Mouse (Mus musculus): ENCODE measurements around the gene Fzd5.
A peak's percentile ranks its signal among the peaks of the same experiment; 100 is the strongest.

Fzd5 gene

GRCm38 (mm10) chr1:64733453-64734245, 3.9 kb downstream of the Fzd5 start:
- no peak for DNase-seq

DNA sequence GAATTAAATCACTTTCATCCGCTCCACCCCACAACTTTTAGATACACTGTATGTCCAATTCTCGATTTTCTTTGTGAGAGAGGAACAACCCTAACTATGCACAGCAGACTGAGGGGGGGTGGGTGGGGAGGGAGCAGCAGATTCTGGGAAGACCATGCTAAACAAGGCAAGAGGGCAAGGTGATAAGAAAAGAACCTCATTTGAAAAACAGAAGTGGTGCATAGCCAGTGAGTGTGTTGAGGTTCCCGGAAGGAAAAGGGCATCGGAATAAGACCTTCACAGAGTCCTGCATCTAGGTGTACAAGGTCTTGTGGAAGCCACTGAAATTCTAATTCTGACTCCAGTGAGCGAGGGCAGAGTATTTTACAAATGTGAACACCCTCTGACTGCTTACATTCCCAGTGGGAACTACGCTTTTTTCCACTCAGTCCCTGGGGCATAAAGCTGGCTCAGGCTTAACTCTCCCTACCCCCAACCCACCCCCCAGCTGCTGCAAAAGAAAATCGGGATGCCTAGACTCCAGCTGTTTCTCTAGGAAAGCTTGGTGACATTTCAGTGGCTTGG, 4.8 kb downstream of the Fzd5 start:
- no peak for DNase-seq

GRCm38 (mm10) chr1:64732161-64732560, 5.4 kb downstream of the Fzd5 start:
- no peak for DNase-seq

- DNase-seq: no peak
Observed at GRCm38 (mm10) chr1:64731341-64732020, 6.1 kb downstream of the Fzd5 start.

- no peak for DNase-seq
Observed at GRCm38 (mm10) chr1:64730046-64730445, 7.5 kb downstream of the Fzd5 start.

DNA sequence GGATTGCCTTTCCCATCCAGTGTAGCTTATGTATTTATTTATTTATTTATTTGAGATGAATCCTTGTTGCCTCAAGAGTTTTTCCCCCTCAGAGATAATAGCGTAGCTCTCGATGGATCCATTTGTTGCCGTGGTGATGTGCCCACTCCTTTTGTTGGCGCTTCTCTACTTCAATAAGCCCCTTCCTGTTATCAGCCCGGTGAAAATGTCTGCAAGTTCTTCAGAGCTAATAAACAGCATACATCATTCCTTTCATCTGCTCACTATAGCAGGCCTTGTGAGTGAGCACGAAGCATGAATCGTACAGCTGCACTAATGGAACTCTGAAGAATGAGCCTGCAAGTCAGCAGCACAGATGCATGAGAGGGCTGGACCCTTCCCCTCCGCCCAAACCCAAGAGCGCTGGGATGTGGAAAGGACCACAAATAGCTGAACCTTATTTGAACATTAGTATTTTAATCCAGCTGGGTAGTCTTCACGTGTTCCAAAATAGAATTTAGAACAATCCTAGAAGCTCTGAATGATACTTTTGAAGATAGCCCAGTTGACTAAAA, 16.4 kb downstream of the Fzd5 start:
- no peak for DNase-seq

- DNase-seq: peak; percentile 51
Observed at GRCm38 (mm10) chr1:64717504-64717903, 20.0 kb downstream of the Fzd5 start.

DNA sequence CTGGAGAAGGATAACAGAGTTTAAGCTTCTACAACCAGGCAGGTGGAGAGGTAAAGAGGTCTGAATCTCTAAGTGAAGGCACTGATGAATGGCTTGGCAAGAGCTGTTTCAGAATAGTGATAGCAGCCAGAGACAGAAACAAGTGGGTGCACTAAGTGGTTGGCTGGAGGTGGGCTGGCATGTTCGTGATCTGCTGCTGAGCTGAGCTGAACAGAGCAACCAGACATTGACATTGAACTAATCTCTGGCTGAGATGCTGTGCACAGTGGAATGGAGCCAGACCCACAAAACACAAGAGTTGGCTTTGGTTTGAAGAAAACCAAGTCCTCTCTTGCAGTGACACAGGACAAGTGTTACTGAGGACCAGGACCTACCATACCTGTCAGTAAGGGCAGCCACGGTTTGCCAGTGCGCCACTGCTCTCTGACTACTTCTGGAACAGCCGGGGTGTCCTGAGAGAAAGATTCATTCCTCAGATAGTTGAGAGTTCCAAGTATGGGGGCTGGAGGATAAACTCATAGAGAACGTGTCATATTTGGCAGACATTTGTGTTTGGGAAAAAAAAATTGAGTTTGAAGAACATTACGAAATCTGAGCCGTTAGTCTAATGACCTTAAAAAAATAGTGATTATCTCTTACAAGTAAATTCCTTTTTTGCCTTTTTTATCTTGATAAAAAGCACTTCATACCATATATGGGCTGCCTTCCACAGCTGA, 20.8 kb downstream of the Fzd5 start:
- DNase-seq: no peak

DNA sequence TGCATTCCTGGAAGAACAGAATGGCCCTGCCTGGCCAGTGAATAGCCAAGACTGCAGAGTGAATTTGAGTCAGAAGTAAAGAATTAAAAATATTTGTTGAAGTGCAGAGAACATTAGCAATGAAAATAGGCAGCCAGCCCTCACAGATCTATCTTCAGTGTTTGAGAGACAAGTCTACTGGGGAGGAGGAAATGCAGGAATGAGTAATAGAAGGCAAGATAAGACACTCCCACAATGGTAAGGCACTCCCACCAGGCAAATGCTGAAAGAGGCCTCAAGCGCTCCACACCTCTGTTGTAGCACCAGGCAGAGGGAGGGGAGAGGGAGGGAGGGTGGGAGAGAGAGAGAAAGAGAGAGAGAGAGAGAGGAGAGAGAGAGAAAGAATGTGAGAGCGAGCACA, 22.1 kb downstream of the Fzd5 start:
- no peak for DNase-seq

GRCm38 (mm10) chr1:64712006-64712760, 25.4 kb downstream of the Fzd5 start:
- DNase-seq: no peak

- no peak for DNase-seq
Observed at GRCm38 (mm10) chr1:64709891-64710290, 27.7 kb downstream of the Fzd5 start.

GRCm38 (mm10) chr1:64706610-64707009, 30.9 kb downstream of the Fzd5 start:
- DNase-seq: no peak

GRCm38 (mm10) chr1:64705230-64705629, 32.3 kb downstream of the Fzd5 start:
- peak; percentile 47 for DNase-seq

GRCm38 (mm10) chr1:64701780-64702179, 35.8 kb downstream of the Fzd5 start:
- DNase-seq: no peak

DNA sequence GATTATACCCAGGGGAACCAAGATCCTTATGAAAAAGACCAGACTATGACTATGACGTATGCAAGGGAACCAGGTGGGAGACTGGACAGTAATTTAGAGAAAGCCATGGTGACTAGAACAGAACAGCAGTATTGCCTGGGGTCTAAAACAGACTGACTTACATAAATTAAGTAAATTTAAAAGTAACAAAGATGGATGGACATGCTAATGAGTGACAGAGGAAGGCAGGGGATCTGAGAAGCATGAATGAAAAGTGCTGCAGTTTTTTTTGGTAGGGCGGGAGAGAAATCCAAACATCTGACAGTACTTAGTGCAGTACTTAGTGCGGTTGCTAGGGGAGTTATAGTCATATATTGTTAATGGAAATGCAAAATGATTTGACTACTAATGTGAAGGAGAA, 42.4 kb downstream of the Fzd5 start:
- DNase-seq: no peak

DNA sequence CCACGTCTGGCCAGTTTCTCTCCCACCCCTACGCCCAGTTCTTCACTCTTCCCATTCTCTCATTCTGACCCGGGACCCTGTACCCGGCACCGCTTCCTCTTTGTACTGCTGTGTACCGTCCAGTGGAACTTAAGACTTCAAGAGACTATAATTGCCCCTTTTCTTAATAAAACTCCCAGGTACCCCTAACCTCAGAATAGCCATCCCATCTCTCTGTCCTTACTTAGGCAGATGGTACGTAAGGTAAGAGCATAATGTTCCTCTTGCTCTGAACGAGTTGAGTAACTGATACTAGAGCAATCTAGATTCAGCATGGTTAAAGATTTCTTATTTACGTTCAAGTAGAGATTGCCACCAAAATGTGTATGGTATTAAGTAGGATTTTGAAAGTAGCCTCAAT, 46.0 kb downstream of the Fzd5 start:
- DNase-seq: no peak

DNA sequence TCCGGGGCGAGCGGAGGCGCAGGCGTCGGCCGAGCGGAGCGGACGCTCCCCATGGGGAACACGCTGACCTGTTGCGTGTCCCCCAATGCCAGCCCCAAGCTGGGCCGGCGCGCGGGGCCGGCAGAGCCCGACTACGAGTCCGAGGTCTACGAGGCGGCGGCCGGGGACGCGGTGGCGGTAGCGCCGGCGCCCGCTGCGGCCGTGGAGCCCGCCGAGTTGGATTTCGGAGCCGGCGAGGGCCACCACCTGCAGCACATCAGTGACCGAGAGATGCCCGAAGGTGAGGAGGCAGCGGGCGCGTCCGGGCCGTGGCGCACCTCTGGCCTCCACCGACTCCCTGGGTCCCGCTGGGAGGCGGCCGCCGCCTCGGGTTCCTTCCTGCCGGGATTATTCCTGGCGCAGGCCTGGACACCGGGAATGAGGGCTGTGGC, 46.4 kb downstream of the Fzd5 start:
- peak; percentile 44 for DNase-seq

- DNase-seq: peak; percentile 99
Observed at GRCm38 (mm10) chr1:64690213-64691013, 47.1 kb downstream of the Fzd5 start, which contains the start of gene Ccnyl1. Gene Ccnyl1 (plus strand): TSS chr1:64690455.

DNA sequence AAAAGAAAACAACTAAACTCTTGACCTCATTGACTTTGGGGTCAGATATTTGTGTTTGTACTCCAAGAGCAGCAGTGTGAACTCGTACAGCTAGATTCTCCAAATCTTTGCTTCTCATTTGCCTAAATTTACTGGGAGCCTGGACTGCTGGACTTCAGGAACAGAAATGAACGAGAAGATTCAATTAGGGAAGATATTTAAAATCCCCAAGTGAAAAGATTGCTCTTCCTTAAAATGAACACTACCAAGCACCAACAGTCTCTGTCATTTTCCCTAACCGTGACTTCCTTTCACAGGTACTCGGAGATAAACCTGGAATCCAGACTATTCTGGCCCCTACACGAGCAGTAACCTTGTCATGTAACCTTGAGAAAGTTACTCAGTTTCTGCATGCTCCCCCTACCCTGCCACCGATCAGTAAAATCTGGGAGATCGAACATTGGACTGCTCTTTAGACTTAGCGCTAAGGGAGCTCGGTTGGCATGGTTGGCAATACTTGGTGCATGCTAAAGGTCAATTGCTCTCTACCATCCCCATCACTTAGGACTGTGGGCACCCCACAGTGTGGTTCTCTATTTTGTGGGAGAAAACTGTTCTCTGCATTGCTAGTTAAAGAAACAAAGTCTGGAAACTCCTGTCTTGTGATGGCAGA, 47.9 kb downstream of the Fzd5 start:
- no peak for DNase-seq

DNA sequence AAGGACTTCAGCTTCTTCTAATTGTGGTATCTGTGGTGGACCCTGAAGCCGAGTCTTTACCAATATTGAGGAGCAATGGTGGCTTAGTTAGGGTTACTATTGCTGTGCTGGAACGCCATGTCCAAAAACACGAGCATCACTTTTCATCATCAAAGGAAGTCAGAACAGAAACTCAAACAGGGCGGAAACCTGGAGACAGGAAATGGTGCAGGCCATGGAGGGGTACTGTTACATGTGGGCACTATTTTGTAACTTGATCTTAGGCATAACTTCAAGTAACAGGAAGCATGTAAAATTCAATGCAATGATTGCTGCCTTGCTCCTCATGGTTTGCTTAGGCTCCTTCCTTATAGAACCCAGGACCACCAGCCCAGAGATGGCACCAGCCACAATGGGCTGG, 49.5 kb downstream of the Fzd5 start:
- no peak for DNase-seq

DNA sequence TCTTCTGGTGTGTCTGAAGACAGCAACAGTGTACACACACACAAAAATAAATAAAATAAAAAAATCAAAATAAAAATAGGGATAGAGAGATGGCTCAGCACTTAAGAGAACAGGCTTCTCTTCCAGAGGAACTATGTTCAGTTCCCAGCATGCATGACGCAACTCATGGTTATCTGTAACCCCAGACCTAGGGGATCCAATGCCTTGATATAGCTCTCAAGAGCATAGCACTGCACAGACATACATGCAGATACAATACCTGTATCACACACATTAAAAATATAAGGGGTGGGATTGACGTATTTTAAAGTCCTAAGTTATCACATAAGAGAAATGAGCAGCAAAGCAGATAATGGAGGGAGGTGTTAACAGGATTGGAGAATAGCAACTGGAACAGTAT, 53.1 kb downstream of the Fzd5 start:
- DNase-seq: no peak
